Mouse (Mus musculus): ENCODE measurements around the gene Klhl25. TPM values are rescaled to one million over a fixed set of nuclear protein-coding genes. Genes with fewer than 3 reads are reported as not detected.

Klhl25 gene
- 16.2 TPM for polyA plus RNA-seq (2017; shearing (Covaris generic))

DNA sequence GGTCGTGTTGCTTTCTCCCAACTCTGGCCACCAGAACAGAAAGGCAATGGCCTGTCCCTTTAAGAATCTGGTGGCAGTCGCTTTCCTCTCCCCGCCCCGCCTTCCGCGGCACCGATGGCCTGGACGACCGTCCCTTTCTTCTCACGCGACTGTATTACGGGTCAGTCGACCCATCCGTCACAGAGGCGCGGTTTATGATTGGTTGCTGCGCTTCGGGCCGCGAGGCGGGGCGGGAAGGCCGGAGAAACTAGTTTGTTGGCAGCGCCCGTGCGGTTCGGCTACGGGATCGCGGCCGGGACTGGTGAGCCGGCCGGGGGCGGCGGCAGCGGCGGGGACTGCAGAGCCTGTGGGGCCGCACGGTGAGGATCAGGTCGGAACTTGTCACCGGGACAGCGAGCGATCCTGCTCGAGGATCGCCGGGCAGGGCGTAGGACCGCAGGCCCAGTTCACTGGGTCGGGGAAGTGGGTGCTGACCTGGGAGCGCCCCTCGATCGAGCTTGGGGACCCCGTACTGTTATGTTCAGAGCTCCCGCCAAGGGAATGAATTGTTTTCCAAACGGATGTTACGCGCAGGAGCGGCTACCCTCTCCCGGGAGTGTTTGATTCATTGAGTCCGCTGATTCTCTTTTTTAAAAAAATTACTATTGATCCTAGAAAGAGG is at the start of gene Klhl25:
Gene Klhl25 (plus strand): TSS at position 196 of the 661 bp plus-strand sequence.

Measured in effector memory CD4-positive, alpha-beta T cell, adult 5 months (primary cell).